Mouse (Mus musculus): ENCODE results near the gene Zgrf1. TPM values are rescaled to one million over a fixed set of nuclear protein-coding genes. Genes with fewer than 3 reads are reported as not detected.

The Zgrf1 gene
- polyA plus RNA-seq, 1 experiment from 2014 or later: 12.6 TPM

- ATAC-seq (ENCODE audit: low FRiP score): no peak
- Histone ChIP-seq H3K27me3 (ENCODE audit: control insufficient read depth, insufficient read depth, low read length) (no peaks in the 10 kb centered on the region), H3K27ac (ENCODE audit: low read depth, low read length) (0 out of 2 replicates have a peak overlapping the region, but pooled peaks have one; percentile 63), H3K9me3 (ENCODE audit: control insufficient read depth, low read length) (no peaks in the 10 kb centered on the region), H3K36me3 (ENCODE audit: control insufficient read depth, insufficient read depth, low read length) (no peaks in the 10 kb centered on the region), H3K4me3 (ENCODE audit: low read depth, low read length) (peak overlapping the region; percentile 76), H3K4me1 (replicated peaks; ENCODE audit: control insufficient read depth, insufficient read depth, low read length) (no peaks in the 10 kb centered on the region), H3K4me2 (replicated peaks; ENCODE audit: low read depth, low read length) (peak overlapping the region; percentile 57), H3K9ac (ENCODE audit: low read depth, low read length) (peak overlapping the region; percentile 42; the same call in 1 of the 2 replicates)
- WGBS: 11% methylated on average over 9 of the region's 13 CpGs
- no peak for DNase-seq (ENCODE audit: low spot score)
Measured at GRCm38 (mm10) chr3:127552434-127552972, 786 bp upstream of the Zgrf1 start.

GRCm38 (mm10) chr3:127553720-127554043 is 393 bp downstream of the Zgrf1 start:
- Histone ChIP-seq H3K36me3 (ENCODE audit: control insufficient read depth, insufficient read depth, low read length) (no peaks in the 10 kb centered on the region), H3K9ac (ENCODE audit: low read depth, low read length) (peak overlapping the region; percentile 53), H3K4me3 (ENCODE audit: low read depth, low read length) (peak overlapping the region; percentile 76), H3K4me1 (replicated peaks; ENCODE audit: control insufficient read depth, insufficient read depth, low read length) (no peaks in the 10 kb centered on the region), H3K27ac (ENCODE audit: low read depth, low read length) (no peak overlapping the region), H3K27me3 (ENCODE audit: control insufficient read depth, insufficient read depth, low read length) (no peaks in the 10 kb centered on the region), H3K4me2 (replicated peaks; ENCODE audit: low read depth, low read length) (peak overlapping the region; percentile 57), H3K9me3 (ENCODE audit: control insufficient read depth, low read length) (no peaks in the 10 kb centered on the region)
- WGBS: 2% methylated on average over 4 of the region's 4 CpGs
- DNase-seq (ENCODE audit: low spot score) (no peak), ATAC-seq (ENCODE audit: low FRiP score) (no peak)

GRCm38 (mm10) chr3:127554723-127555122 is 1.4 kb downstream of the Zgrf1 start:
- H3K9ac ChIP-seq (ENCODE audit: low read depth, low read length): no peak overlapping the region
- H3K4me1 ChIP-seq (replicated peaks; ENCODE audit: control insufficient read depth, insufficient read depth, low read length): no peaks in the 10 kb centered on the region
- DNase-seq (ENCODE audit: low spot score) (peak; percentile 19), ATAC-seq (ENCODE audit: low FRiP score) (no peak)
- no peaks in the 10 kb centered on the region for H3K9me3 ChIP-seq (ENCODE audit: control insufficient read depth, low read length)
- no peaks in the 10 kb centered on the region for H3K36me3 ChIP-seq (ENCODE audit: control insufficient read depth, insufficient read depth, low read length)
- H3K4me3 ChIP-seq (ENCODE audit: low read depth, low read length): 0 out of 2 replicates have a peak overlapping the region, but pooled peaks have one; percentile 4
- H3K27me3 ChIP-seq (ENCODE audit: control insufficient read depth, insufficient read depth, low read length): no peaks in the 10 kb centered on the region
- 80% methylated on average over 5 of the region's 5 CpGs for WGBS
- no peak overlapping the region; the same call in 1 of the 2 replicates for H3K4me2 ChIP-seq (replicated peaks; ENCODE audit: low read depth, low read length)
- no peak overlapping the region for H3K27ac ChIP-seq (ENCODE audit: low read depth, low read length)

GRCm38 (mm10) chr3:127558201-127558600 is 4.9 kb downstream of the Zgrf1 start:
- DNase-seq (ENCODE audit: low spot score) (no peak), ATAC-seq (ENCODE audit: low FRiP score) (no peak)
- H3K27me3 ChIP-seq (ENCODE audit: control insufficient read depth, insufficient read depth, low read length): no peaks in the 10 kb centered on the region
- H3K4me3 ChIP-seq (ENCODE audit: low read depth, low read length): no peak overlapping the region
- no peak overlapping the region for H3K4me2 ChIP-seq (replicated peaks; ENCODE audit: low read depth, low read length)
- no peak overlapping the region for H3K27ac ChIP-seq (ENCODE audit: low read depth, low read length)
- H3K36me3 ChIP-seq (ENCODE audit: control insufficient read depth, insufficient read depth, low read length): no peaks in the 10 kb centered on the region
- no peaks in the 10 kb centered on the region for H3K4me1 ChIP-seq (replicated peaks; ENCODE audit: control insufficient read depth, insufficient read depth, low read length)
- no peak overlapping the region for H3K9ac ChIP-seq (ENCODE audit: low read depth, low read length)
- H3K9me3 ChIP-seq (ENCODE audit: control insufficient read depth, low read length): no peaks in the 10 kb centered on the region

GRCm38 (mm10) chr3:127562974-127563373 is 9.7 kb downstream of the Zgrf1 start:
- no peak overlapping the region for H3K4me3 ChIP-seq (ENCODE audit: low read depth, low read length)
- no peaks in the 10 kb centered on the region for H3K27me3 ChIP-seq (ENCODE audit: control insufficient read depth, insufficient read depth, low read length)
- no peak overlapping the region for H3K4me2 ChIP-seq (replicated peaks; ENCODE audit: low read depth, low read length)
- ATAC-seq (ENCODE audit: low FRiP score) (no peak), DNase-seq (ENCODE audit: low spot score) (no peak)
- H3K9me3 ChIP-seq (ENCODE audit: control insufficient read depth, low read length): no peaks in the 10 kb centered on the region
- H3K27ac ChIP-seq (ENCODE audit: low read depth, low read length): no peak overlapping the region
- H3K36me3 ChIP-seq (ENCODE audit: control insufficient read depth, insufficient read depth, low read length): no peaks in the 10 kb centered on the region
- H3K4me1 ChIP-seq (replicated peaks; ENCODE audit: control insufficient read depth, insufficient read depth, low read length): no peaks in the 10 kb centered on the region
- H3K9ac ChIP-seq (ENCODE audit: low read depth, low read length): no peak overlapping the region
- WGBS: 96% methylated on average over 4 of the region's 4 CpGs

- no peaks in the 10 kb centered on the region for H3K36me3 ChIP-seq (ENCODE audit: control insufficient read depth, insufficient read depth, low read length)
- ATAC-seq (ENCODE audit: low FRiP score): no peak
Measured at GRCm38 (mm10) chr3:127565129-127565528, 11.8 kb downstream of the Zgrf1 start.

GRCm38 (mm10) chr3:127572557-127572956 is 19.3 kb downstream of the Zgrf1 start:
- WGBS: 64% methylated on average over 4 of the region's 4 CpGs
- Histone ChIP-seq H3K27ac (ENCODE audit: low read depth, low read length) (no peak overlapping the region), H3K4me1 (replicated peaks; ENCODE audit: control insufficient read depth, insufficient read depth, low read length) (no peaks in the 10 kb centered on the region), H3K4me3 (ENCODE audit: low read depth, low read length) (no peak overlapping the region), H3K4me2 (replicated peaks; ENCODE audit: low read depth, low read length) (no peak overlapping the region), H3K9me3 (ENCODE audit: control insufficient read depth, low read length) (no peaks in the 10 kb centered on the region), H3K9ac (ENCODE audit: low read depth, low read length) (no peak overlapping the region), H3K27me3 (ENCODE audit: control insufficient read depth, insufficient read depth, low read length) (no peaks in the 10 kb centered on the region), H3K36me3 (ENCODE audit: control insufficient read depth, insufficient read depth, low read length) (no peaks in the 10 kb centered on the region)
- DNase-seq (ENCODE audit: low spot score): peak; percentile 71
- ATAC-seq (ENCODE audit: low FRiP score): peak; percentile 69; the same call in 1 of the 2 replicates

More at GRCm38 (mm10) chr3:127565129-127565528, 11.8 kb downstream of the Zgrf1 start:
- H3K9ac ChIP-seq (ENCODE audit: low read depth, low read length): no peak overlapping the region
- no peak overlapping the region for H3K4me3 ChIP-seq (ENCODE audit: low read depth, low read length)
- H3K4me1 ChIP-seq (replicated peaks; ENCODE audit: control insufficient read depth, insufficient read depth, low read length): no peaks in the 10 kb centered on the region
- no peak overlapping the region for H3K4me2 ChIP-seq (replicated peaks; ENCODE audit: low read depth, low read length)
- H3K27ac ChIP-seq (ENCODE audit: low read depth, low read length): no peak overlapping the region
- H3K9me3 ChIP-seq (ENCODE audit: control insufficient read depth, low read length): no peaks in the 10 kb centered on the region
- DNase-seq (ENCODE audit: low spot score): no peak
- H3K27me3 ChIP-seq (ENCODE audit: control insufficient read depth, insufficient read depth, low read length): no peaks in the 10 kb centered on the region
- WGBS: 78% methylated on average over 3 of the region's 3 CpGs

GRCm38 (mm10) chr3:127597136-127597535 is 43.8 kb downstream of the Zgrf1 start:
- Histone ChIP-seq H3K4me2 (replicated peaks; ENCODE audit: low read depth, low read length) (no peak overlapping the region), H3K27me3 (ENCODE audit: control insufficient read depth, insufficient read depth, low read length) (no peaks in the 10 kb centered on the region), H3K4me1 (replicated peaks; ENCODE audit: control insufficient read depth, insufficient read depth, low read length) (no peaks in the 10 kb centered on the region), H3K36me3 (ENCODE audit: control insufficient read depth, insufficient read depth, low read length) (peaks cover 5% of the 10 kb centered on the region; the same call in 1 of the 2 replicates), H3K27ac (ENCODE audit: low read depth, low read length) (no peak overlapping the region), H3K9ac (ENCODE audit: low read depth, low read length) (no peak overlapping the region), H3K9me3 (ENCODE audit: control insufficient read depth, low read length) (no peaks in the 10 kb centered on the region), H3K4me3 (ENCODE audit: low read depth, low read length) (no peak overlapping the region)
- DNase-seq (ENCODE audit: low spot score) (no peak), ATAC-seq (ENCODE audit: low FRiP score) (no peak)
- 84% methylated on average over 1 of the region's 1 CpGs for WGBS

GRCm38 (mm10) chr3:127608109-127608508 is 54.8 kb downstream of the Zgrf1 start:
- Histone ChIP-seq H3K27ac (ENCODE audit: low read depth, low read length) (no peak overlapping the region), H3K36me3 (ENCODE audit: control insufficient read depth, insufficient read depth, low read length) (peaks cover 5% of the 10 kb centered on the region; the same call in 1 of the 2 replicates), H3K4me3 (ENCODE audit: low read depth, low read length) (no peak overlapping the region), H3K27me3 (ENCODE audit: control insufficient read depth, insufficient read depth, low read length) (no peaks in the 10 kb centered on the region), H3K4me1 (replicated peaks; ENCODE audit: control insufficient read depth, insufficient read depth, low read length) (no peaks in the 10 kb centered on the region), H3K9me3 (ENCODE audit: control insufficient read depth, low read length) (no peaks in the 10 kb centered on the region), H3K9ac (ENCODE audit: low read depth, low read length) (no peak overlapping the region), H3K4me2 (replicated peaks; ENCODE audit: low read depth, low read length) (no peak overlapping the region)
- ATAC-seq (ENCODE audit: low FRiP score): no peak
- 90% methylated on average over 2 of the region's 2 CpGs for WGBS
- no peak for DNase-seq (ENCODE audit: low spot score)

All from hindbrain, embryonic 11.5 days (tissue).